Mouse (Mus musculus) myocyte (in vitro differentiated cells): ENCODE results near the gene Hmx2.

Experiments
- MAX ChIP-seq: IDR thresholded peaks from one replicate; pipeline ENCODE4 v1.6.1; 2011; ENCODE audit warnings: low read depth, mild to moderate bottlenecking, control low read depth
- POLR2A ChIP-seq: IDR thresholded peaks from one replicate; pipeline ENCODE4 v1.6.1; 2011; ENCODE audit warnings: low read depth, mild to moderate bottlenecking, control low read depth, moderate library complexity; ENCODE audit not compliant: insufficient read length
- TCF3 ChIP-seq: IDR thresholded peaks from one replicate; pipeline ENCODE4 v1.6.1; 2011; ENCODE audit warnings: low read depth, control low read depth; ENCODE audit not compliant: insufficient read length

DNA sequence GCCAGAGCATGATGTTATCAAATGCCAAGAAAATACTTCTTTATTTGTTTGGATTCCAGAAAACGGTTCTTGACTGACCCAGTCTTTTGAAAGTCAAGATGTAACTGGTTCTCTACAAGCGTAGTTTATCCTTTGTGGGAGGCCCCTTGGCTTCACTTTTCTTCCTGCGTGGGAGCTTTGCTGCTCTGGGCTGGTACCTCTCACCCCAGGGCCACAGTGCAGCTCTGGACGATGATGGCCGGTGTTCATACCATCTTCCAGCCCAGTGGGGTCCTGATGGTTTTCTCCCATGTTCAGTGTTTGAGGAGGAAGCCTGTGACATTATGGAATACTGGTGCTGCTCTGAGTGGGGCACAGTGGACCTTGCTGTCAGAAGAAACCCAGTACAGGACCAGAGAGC, 1.1 kb upstream of the Hmx2 start:
- TF ChIP-seq POLR2A (no peak), MAX (no peak), TCF3 (no peak)
